Mouse (Mus musculus) neural tube, embryonic 11.5 days (tissue): ENCODE results near the gene Mapk11. TPM values are rescaled to one million over a fixed set of nuclear protein-coding genes. Genes with fewer than 3 reads are reported as not detected.
A peak's percentile ranks its signal among the peaks of the same experiment; 100 is the strongest.

ENCODE experiments used
- ATAC-seq: fragments of 200-750 bp; cut with Nextera tagmentation; 2 replicates; pipeline ENCODE4 v1.8.0; 2017; ENCODE audit warnings: moderate number of reproducible peaks, mild to moderate bottlenecking, moderate TSS enrichment, moderate library complexity; ENCODE audit not compliant: insufficient read depth, low FRiP score, low TSS enrichment
- DNase-seq: peaks from one replicate; pipeline ENCODE4 v3.0.0-alpha.2; 2015; ENCODE audit warnings: low spot score
- H3K27ac ChIP-seq: fragments of 300-500 bp; sonication (generic); 2 replicates; pipeline ENCODE4 v1.5.1; 2014; ENCODE audit warnings: low read depth, mild to moderate bottlenecking, low read length
- H3K27me3 ChIP-seq: fragments of 300-500 bp; sonication (generic); 2 replicates; pipeline ENCODE4 v1.6.1; 2014; ENCODE audit warnings: mild to moderate bottlenecking, low read length, mixed read lengths; ENCODE audit not compliant: control insufficient read depth, insufficient read depth
- H3K36me3 ChIP-seq: fragments of 300-500 bp; sonication (generic); 2 replicates; pipeline ENCODE4 v1.6.1; 2014; ENCODE audit warnings: mild to moderate bottlenecking, low read length, moderate library complexity, mixed read lengths; ENCODE audit not compliant: control insufficient read depth, insufficient read depth
- H3K4me1 ChIP-seq: fragments of 300-500 bp; sonication (generic); 2 replicates; pipeline ENCODE4 v1.6.1; 2014; ENCODE audit warnings: low read length, mixed read lengths; ENCODE audit not compliant: control insufficient read depth, insufficient read depth
- H3K4me2 ChIP-seq: fragments of 300-500 bp; sonication (generic); 2 replicates; pipeline ENCODE4 v1.6.1; 2014; ENCODE audit warnings: low read depth, mild to moderate bottlenecking, moderate library complexity
- H3K4me3 ChIP-seq: fragments of 300-500 bp; sonication (generic); 2 replicates; pipeline ENCODE4 v1.5.1; 2014; ENCODE audit warnings: low read depth, low read length
- H3K9ac ChIP-seq: fragments of 300-500 bp; sonication (generic); 2 replicates; pipeline ENCODE4 v1.6.1; 2014; ENCODE audit warnings: mild to moderate bottlenecking, low read length
- H3K9me3 ChIP-seq: fragments of 300-500 bp; sonication (generic); 2 replicates; pipeline ENCODE4 v1.6.1; 2016; ENCODE audit warnings: low read length; ENCODE audit not compliant: control insufficient read depth
- WGBS: fragments of 180-500 bp; shearing (Covaris S2); extraction: QIAGEN DNeasy Blood & Tissue Kit; methylation state at CpG from one replicate; pipeline ENCODE4 v1.1.7; 2014; 5-methylcytosine and 5-hydroxymethylcytosine counted together
- polyA plus RNA-seq: library from polyadenylated mRNA; unstranded; fragments of >200 nt; fragmentation: Nextera tagmentation; extraction: Ambion mirVana; gene quantifications from 2 replicates; pipeline ENCODE4 v1.2.1, GENCODE M21; 2014

The Mapk11 gene
- polyA plus RNA-seq, 1 experiment from 2014 or later: 37.4 TPM

- no peaks in the 10 kb centered on the region for H3K9me3 ChIP-seq
- H3K9ac ChIP-seq: no peak overlapping the region
- 38% methylated on average over 4 of the region's 4 CpGs for WGBS
- no peak for DNase-seq
- no peak overlapping the region for H3K27ac ChIP-seq
- H3K4me3 ChIP-seq: peak overlapping the region; percentile 78
- H3K36me3 ChIP-seq: peaks cover 2% of the 10 kb centered on the region; the same call in 1 of the 2 replicates
- H3K4me2 ChIP-seq: peak overlapping the region; percentile 88
- ATAC-seq: no peak
- peaks cover 18% of the 10 kb centered on the region for H3K4me1 ChIP-seq
- peaks cover 12% of the 10 kb centered on the region; the same call in 1 of the 2 replicates for H3K27me3 ChIP-seq
Measured at GRCm38 (mm10) chr15:89147895-89148294, 1.5 kb downstream of the Mapk11 start.

DNA sequence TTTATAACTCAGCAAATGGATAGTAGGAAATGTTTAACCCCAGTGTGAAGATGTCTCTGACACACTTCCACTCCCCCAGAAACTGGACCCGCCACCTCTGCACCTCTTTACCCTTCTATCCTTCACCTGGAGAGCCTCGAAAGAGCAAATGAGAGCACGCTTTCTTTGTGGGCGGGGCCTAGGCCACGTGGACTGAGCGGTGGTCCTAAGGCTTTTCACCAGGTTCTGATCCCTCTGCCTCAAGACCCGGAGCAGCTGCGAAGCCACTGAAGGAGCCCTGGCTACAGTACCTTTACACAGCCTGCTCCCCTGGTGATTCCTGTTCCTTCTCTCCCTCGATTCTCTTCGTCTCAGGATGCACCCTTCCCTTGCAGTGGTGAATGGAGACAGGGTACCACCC, 2.0 kb downstream of the Mapk11 start:
- Histone ChIP-seq H3K4me2 (peak overlapping the region; percentile 88), H3K27me3 (peaks cover 12% of the 10 kb centered on the region; the same call in 1 of the 2 replicates), H3K9me3 (no peaks in the 10 kb centered on the region), H3K4me1 (peaks cover 18% of the 10 kb centered on the region), H3K9ac (no peak overlapping the region), H3K27ac (no peak overlapping the region), H3K36me3 (peaks cover 2% of the 10 kb centered on the region; the same call in 1 of the 2 replicates), H3K4me3 (peak overlapping the region; percentile 78)
- ATAC-seq (no peak), DNase-seq (no peak)
- 24% methylated on average over 10 of the region's 10 CpGs for WGBS

- H3K4me1 ChIP-seq: peaks cover 18% of the 10 kb centered on the region
- peaks cover 12% of the 10 kb centered on the region; the same call in 1 of the 2 replicates for H3K27me3 ChIP-seq
- 8% methylated on average over 15 of the region's 16 CpGs for WGBS
- H3K27ac ChIP-seq: no peak overlapping the region
- peaks cover 2% of the 10 kb centered on the region; the same call in 1 of the 2 replicates for H3K36me3 ChIP-seq
- H3K9me3 ChIP-seq: no peaks in the 10 kb centered on the region
- peak overlapping the region; percentile 78 for H3K4me3 ChIP-seq
- H3K4me2 ChIP-seq: peak overlapping the region; percentile 88
- DNase-seq: no peak
- H3K9ac ChIP-seq: peak overlapping the region; percentile 49
- no peak for ATAC-seq
Measured at GRCm38 (mm10) chr15:89147024-89147423, 2.4 kb downstream of the Mapk11 start.

DNA sequence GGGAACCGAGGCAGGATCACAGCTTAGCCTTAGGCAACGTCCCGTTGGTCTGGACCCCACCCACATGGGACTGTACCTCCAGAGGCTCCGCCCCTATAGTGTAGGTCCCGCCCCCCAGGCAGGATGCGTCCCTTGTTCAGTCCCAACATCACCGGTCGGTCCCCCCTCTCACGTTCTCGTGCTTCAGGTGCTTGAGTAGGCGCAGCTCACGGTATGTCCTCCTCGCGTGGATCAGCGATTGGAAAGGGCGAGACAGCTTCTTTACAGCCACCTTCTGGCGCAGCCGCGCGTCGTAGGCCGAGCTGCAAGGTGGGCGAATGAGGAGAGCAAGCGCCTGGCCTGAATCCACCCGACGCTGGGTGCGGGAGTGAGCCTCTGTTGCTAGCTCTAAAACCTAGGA, 2.9 kb downstream of the Mapk11 start:
- ATAC-seq (no peak), DNase-seq (peak; percentile 49)
- H3K27ac ChIP-seq: no peak overlapping the region
- H3K27me3 ChIP-seq: peaks cover 12% of the 10 kb centered on the region; the same call in 1 of the 2 replicates
- H3K9me3 ChIP-seq: no peaks in the 10 kb centered on the region
- H3K36me3 ChIP-seq: peaks cover 2% of the 10 kb centered on the region; the same call in 1 of the 2 replicates
- H3K4me2 ChIP-seq: peak overlapping the region; percentile 88
- peak overlapping the region; percentile 78 for H3K4me3 ChIP-seq
- WGBS: 3% methylated on average over 27 of the region's 27 CpGs
- peaks cover 18% of the 10 kb centered on the region for H3K4me1 ChIP-seq
- H3K9ac ChIP-seq: peak overlapping the region; percentile 49

- H3K4me2 ChIP-seq: peak overlapping the region; percentile 88; the same call in 1 of the 2 replicates
- H3K36me3 ChIP-seq: peaks cover 2% of the 10 kb centered on the region; the same call in 1 of the 2 replicates
- DNase-seq: no peak
- H3K27me3 ChIP-seq: peaks cover 12% of the 10 kb centered on the region; the same call in 1 of the 2 replicates
- no peak overlapping the region for H3K4me3 ChIP-seq
- H3K4me1 ChIP-seq: peaks cover 19% of the 10 kb centered on the region
- WGBS: 77% methylated on average over 24 of the region's 24 CpGs
- no peak overlapping the region for H3K27ac ChIP-seq
- H3K9me3 ChIP-seq: no peaks in the 10 kb centered on the region
- no peak overlapping the region for H3K9ac ChIP-seq
- ATAC-seq: no peak
Measured at GRCm38 (mm10) chr15:89145813-89146350, 3.5 kb downstream of the Mapk11 start.

- 91% methylated on average over 11 of the region's 11 CpGs for WGBS
- no peak overlapping the region for H3K4me3 ChIP-seq
- ATAC-seq: no peak
- peaks cover 12% of the 10 kb centered on the region; the same call in 1 of the 2 replicates for H3K27me3 ChIP-seq
- no peak for DNase-seq
- no peaks in the 10 kb centered on the region for H3K9me3 ChIP-seq
- H3K9ac ChIP-seq: no peak overlapping the region
- H3K36me3 ChIP-seq: peaks cover 2% of the 10 kb centered on the region; the same call in 1 of the 2 replicates
- no peak overlapping the region for H3K27ac ChIP-seq
- no peak overlapping the region for H3K4me2 ChIP-seq
- H3K4me1 ChIP-seq: peaks cover 18% of the 10 kb centered on the region
Measured at GRCm38 (mm10) chr15:89144965-89145364, 4.5 kb downstream of the Mapk11 start.

- H3K4me3 ChIP-seq: no peak overlapping the region
- no peak for ATAC-seq
- no peak overlapping the region for H3K4me2 ChIP-seq
- no peaks in the 10 kb centered on the region for H3K9me3 ChIP-seq
- peaks cover 9% of the 10 kb centered on the region; the same call in 1 of the 2 replicates for H3K27me3 ChIP-seq
- no peak for DNase-seq
- H3K36me3 ChIP-seq: peaks cover 2% of the 10 kb centered on the region; the same call in 1 of the 2 replicates
- no peak overlapping the region for H3K9ac ChIP-seq
- WGBS: 92% methylated on average over 2 of the region's 2 CpGs
- H3K4me1 ChIP-seq: peaks cover 13% of the 10 kb centered on the region
- H3K27ac ChIP-seq: no peak overlapping the region
Measured at GRCm38 (mm10) chr15:89143134-89143533, 6.3 kb downstream of the Mapk11 start.

- Histone ChIP-seq H3K27ac (no peak overlapping the region), H3K4me3 (no peak overlapping the region), H3K36me3 (peaks cover 2% of the 10 kb centered on the region; the same call in 1 of the 2 replicates), H3K9ac (no peak overlapping the region), H3K4me2 (no peak overlapping the region), H3K27me3 (0 out of 2 replicates have a peak, but pooled peaks cover 4% of the 10 kb centered on the region), H3K4me1 (peaks cover 9% of the 10 kb centered on the region), H3K9me3 (no peaks in the 10 kb centered on the region)
- WGBS: 74% methylated on average over 4 of the region's 4 CpGs
- ATAC-seq (no peak), DNase-seq (no peak)
Measured at GRCm38 (mm10) chr15:89141905-89142304, 7.5 kb downstream of the Mapk11 start.

- ATAC-seq (0 out of 2 replicates have a peak, but pooled peaks have one; percentile 3), DNase-seq (no peak)
- Histone ChIP-seq H3K36me3 (peaks cover 2% of the 10 kb centered on the region; the same call in 1 of the 2 replicates), H3K4me2 (no peak overlapping the region), H3K27ac (no peak overlapping the region), H3K9me3 (no peaks in the 10 kb centered on the region), H3K9ac (no peak overlapping the region), H3K27me3 (0 out of 2 replicates have a peak, but pooled peaks cover 4% of the 10 kb centered on the region), H3K4me1 (peaks cover 5% of the 10 kb centered on the region), H3K4me3 (no peak overlapping the region)
- WGBS: 26% methylated on average over 5 of the region's 5 CpGs
Measured at GRCm38 (mm10) chr15:89141443-89141842, 8.0 kb downstream of the Mapk11 start.
